Mouse (Mus musculus) megakaryocyte, embryonic 14.5 days (primary cell): Measurements from ENCODE around the gene Coasy.

Experiments
- FLI1 ChIP-seq: IDR thresholded peaks from 2 replicates; pipeline ENCODE4 v1.6.1; 2012; ENCODE audit warnings: low read length, inconsistent platforms, mixed read lengths
- GATA1 ChIP-seq: IDR thresholded peaks from 3 replicates; pipeline ENCODE4 v1.6.1; 2012; ENCODE audit warnings: mixed read lengths, low read length, inconsistent platforms, borderline replicate concordance

GRCm38 (mm10) chr11:101047502-101047901 is 34.9 kb upstream of the Coasy start:
- TF ChIP-seq GATA1, result no peak
- TF ChIP-seq FLI1, result no peak
